Mouse (Mus musculus) brain, adult 2 months (tissue): ENCODE measurements around the gene Eif4e2.

ENCODE experiments used
- DNase-seq: peaks from one replicate; pipeline ENCODE4 v3.0.0; 2011; ENCODE audit warnings: low read depth, low spot score

The Eif4e2 gene

DNA sequence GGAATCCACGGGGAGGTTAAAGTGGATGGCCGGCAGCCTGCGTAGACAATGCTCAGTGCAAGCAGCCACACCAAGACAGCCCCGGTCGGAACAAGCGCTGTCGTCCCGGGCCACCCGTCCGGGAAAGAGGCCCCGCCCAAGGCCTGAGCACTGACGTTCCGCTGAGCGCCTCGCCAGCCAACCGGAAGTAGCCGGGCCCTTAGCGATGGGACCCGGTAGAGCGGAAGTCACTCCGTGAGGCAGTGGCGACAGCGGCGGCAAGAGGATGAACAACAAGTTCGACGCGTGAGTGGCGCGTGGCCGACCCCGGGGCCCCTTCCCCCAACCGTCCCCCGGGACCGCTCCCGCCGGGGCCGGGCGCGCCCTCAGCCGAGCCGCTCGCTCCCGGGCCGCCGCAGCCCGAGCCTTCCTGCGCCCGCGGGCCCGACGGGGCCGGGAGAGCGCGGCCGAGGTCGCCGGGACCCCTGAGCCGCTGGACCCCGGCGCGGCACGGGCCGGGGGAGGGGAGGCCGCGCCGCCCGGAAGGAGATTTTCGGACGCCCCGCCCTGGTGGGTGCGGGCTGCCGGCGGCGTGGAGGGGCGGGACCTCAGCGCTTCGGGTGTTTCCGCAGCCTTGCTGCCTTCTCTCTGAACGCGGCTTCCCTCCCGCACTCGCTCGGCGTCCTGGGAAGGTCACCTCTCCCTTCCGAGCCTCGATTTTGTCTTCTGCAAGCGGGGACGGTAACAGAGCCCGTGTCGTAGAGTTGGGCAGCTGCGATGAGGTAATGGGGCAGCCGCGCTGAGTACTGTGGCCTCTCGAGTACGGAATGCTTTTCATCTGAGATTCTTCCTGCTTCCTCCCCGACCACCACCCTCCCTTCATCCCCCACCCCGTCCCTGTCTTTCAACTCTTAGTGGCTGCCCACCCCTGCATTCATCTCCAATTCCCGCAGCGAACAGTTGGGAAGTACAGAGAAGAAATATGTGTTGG is at the start of gene Eif4e2:
Eif4e2 (plus strand) TSS at position 180 of the 970 bp plus-strand sequence.
- DNase-seq: peak; percentile 97

DNA sequence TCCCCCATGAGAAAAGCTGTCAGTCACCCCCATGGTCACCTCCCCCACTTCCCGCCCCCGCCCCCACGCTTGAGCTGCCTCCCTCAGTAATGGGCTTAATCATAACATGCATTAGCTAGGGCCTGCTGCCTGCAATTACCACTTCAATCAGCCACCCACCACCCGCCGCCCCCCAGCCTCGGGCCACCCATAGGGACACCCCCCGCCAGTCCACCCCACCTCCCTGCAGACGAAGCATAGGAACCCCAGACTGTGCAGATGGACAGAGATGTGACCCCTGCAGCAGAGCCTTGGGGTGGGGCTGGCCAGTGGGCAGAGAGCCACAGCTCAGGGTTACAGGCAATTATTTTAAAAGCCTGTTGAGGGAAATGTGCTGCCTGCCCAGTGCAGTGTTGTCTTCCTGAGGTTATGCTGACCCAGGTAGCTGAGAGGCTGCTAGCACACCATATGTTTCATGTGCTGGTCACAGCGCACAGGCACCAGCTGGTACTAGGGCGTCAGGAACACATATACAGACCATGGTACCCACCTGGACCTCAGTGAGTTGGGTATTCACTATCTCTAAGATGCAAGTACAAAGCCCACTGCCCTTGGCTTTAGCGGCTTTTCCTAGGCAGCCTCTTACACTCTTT is 49.4 kb upstream of the Eif4e2 start:
- no peak for DNase-seq

DNA sequence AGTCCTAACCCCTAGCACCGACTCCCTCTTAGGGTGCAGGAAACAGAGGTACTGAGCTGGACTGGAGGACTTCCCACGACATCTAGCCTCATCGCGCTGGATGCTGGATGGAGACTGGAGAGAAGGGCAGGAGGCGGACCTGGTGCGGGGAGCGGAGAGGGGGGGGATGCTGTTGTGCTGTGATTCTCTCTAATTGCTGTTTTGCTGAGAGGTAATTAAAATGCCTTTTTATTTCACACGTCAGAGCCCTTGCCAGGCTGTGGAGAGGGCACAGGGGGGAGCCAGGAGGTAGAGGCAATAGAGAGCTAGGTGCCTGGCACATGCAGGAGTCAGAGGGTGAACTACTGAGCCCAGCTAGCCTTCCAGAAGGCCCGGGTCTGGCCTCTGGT is 48.9 kb upstream of the Eif4e2 start:
- no peak for DNase-seq

DNA sequence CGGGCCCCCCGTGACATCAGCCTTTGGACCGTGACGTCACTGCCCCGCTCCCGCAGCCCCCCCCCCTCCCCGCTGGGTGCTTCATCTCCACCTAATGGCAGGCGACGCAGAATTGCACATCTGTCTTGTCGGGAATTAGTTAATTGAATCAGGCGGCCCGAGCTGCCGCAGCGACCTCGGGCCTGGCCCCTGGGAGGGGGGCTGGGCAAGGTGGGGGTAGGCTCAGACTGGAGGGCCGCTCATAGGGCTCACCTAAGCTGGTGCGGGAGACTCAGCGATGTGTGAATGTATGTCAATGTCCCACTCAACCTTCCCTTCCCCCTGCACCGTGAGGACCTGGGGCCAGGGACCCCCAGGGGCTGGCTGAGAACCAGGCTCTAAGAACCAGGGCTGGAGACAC is 43.3 kb upstream of the Eif4e2 start:
- DNase-seq: no peak

DNA sequence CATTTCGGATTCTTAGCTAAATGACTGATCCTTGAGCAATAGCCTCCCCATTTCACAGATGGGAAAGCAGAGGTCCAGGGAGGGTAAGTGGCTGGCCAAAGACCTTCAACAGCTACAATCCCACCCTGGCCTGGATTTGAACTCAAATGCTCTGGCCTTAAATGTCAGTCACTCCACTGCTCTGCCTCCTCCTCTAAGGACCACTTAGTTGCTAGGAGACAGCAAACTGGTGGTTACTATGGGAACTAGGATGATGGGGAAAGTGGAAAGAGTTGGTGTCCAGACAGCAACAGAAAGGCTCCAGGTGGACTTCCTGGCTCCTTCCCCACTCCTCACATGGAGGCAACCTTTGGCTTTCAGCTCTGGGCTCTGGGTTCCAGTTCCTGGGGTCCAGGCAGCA is 42.4 kb upstream of the Eif4e2 start:
- DNase-seq: peak; percentile 42

DNA sequence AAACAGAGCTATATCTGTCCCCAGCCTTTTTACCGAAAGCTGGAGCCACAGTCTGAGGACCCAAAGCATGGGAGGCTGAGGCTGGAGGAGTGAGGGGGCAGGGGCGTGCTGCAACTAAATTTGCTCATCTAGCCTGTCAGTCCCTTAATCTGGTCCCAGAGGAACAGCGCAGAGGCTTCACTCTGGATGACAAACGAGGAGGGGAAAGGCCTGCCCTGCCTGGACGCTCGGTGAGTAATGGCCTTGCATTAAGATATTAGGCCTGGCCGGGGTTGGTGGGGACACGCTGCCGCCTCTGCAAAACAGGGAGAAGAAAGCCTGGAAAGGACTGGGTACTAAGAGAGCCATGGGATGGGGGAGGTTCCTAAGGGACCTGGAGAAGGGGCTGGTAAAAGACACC is 41.4 kb upstream of the Eif4e2 start:
- DNase-seq: no peak

DNA sequence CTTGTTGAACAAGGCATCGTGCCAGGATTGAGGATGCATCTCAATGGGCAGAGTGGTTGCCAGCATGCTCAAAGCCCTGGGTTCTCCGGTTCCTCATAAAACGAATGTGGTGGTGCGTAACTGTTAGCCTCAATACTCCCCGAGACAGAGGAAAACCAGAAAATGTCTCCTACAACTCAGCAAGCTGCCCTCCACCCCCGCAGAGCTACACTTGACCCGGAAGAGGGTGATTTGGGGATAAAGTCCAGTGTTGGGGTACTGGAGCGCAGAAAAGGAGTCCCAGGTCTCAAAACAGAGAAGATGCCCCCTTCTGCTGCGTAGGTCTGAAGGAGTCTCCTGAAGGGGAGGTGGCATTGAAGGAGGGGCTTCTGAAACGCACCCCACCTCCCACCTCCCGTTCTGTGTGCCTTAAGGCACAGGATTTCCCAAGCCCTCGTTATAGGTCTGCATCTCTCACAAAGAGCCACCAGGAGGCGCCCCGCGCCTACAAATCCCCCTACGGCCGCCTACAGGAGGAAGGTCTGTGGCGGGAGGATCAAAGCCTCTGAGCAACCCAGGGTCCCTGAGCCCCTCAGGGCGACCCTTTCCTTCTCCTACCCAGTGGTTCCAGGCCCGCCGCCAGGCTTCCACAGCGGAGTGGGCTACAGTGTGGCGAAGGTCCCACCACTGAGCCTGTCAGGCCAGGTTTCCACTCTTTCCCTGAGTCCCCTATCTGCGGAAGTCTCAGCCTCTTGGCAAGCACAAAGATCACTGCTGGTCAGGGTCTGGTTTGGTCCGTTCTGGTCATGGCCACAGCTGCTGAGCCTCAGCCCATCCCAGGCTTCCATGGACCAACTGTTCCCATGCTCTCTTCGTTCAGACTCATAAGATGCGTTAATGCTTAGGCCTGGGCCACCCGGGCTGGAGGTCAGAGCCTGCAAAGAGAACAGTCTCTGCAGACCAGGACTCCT is 39.4 kb upstream of the Eif4e2 start:
- DNase-seq: peak; percentile 58

DNA sequence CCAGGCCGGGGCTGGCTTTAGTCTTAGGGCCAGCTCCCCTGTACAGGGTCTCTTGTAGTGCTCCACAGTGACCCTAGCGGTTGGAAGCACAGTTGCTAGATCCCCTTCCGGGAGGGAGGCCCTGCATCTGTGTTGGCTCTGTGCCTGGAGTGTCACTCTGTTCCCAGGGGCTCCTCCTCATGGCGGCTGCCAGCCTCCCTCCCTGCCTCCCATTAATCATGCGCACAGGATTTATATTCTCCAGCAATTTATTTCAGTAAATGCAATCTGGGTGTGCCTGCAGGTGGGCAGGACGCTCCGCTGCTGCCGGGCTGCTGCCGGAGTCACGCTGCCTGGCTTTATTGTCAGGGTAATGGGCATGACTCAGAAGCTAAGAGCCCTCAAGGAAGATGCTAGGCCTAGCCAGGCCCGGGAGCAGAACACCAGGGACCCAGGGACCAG is 37.8 kb upstream of the Eif4e2 start:
- DNase-seq: peak; percentile 85

DNA sequence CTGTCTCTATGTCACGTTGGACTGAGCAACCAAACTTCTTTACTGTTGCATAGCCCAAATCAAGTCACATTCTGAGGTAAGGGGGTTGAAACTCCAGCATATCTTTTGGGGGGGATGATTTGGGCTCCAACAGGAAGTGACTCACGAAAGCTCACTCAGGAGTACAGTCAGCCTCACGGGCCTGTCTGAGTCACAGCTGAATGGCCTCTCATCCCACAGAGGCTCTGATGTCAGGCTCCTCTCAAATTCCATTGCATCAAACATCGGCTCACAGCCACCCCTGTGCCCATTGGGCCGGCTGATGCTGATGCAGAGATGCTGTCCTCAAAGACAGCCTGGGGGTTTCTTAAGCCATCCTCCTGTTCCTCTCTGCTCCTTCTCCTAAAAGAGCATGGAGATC is 32.8 kb upstream of the Eif4e2 start:
- peak; percentile 81 for DNase-seq

DNA sequence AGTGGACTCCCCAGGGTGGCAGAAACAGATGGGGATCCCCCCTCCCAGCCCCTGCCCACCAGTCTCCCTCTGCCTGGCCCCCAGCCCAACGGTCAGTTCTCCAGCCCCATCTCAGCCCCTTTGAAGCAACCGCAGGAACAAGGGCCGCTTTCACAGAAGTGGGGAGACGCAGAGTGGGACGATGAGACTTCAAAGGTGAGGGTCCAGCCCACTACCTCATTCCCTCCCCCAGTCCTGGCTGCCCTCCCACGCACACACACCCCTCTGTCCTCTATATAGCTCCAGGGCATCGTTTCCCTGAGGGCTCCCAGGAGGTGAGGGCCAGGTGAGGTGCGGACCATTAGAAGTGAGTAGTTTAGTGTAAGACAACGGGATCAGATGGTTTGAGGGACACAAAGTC is 30.7 kb upstream of the Eif4e2 start, which contains the start of gene Prss56:
Prss56 (plus strand) TSS at position 301 of the 400 bp plus-strand sequence.
- no peak for DNase-seq

DNA sequence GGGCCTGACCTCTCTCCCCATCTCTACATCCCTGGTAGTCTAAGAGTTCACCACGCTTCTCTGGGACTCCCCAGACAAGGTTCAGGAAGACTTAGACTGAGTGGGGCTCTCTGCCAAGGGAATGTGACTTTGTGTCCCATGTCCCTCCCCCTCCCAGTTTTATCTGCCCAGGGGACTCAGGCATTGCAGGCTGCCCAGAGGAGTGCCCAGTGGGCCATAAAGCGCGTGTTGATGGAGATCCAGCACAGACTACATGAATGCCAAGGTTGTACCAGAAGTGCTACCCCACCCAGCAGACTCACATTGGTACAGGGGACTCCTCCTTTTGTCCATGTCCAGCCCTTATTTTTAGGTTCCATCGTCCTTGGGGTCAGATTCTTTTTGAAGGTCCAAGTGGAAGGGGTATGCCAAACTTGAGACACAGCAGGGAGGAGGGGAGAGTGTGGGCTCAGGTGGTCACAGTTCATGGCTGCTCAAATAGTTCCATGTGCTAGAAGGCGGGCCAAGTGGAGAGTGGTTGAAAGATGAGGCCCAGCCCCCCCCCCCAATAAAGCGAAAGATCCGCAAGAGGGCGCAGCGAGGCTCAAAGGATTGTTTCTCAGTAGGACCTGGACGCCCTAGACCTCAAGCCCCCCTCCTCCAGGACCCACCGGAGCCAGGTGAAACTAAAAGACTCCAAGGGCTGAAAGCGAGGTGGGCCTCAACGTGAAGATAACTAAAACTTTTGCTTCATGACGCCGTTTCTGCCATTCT is 29.5 kb upstream of the Eif4e2 start:
- DNase-seq: no peak

DNA sequence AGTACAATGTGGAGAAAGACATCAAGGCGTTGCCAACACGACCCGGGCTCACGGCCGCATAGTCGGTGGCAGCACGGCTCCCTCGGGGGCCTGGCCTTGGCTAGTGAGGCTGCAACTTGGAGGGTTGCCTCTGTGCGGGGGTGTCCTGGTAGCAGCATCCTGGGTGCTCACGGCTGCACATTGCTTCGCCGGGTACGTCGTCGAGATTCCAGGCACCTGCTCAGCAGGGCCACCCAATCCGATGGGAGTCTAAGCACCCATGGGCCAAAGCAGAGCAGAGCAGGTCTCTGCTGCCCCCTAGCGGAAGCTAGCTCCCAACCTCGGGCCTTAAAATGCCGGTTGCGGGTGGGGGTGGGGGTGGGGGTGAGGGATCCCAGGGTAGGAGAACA is 29.0 kb upstream of the Eif4e2 start:
- DNase-seq: peak; percentile 86

DNA sequence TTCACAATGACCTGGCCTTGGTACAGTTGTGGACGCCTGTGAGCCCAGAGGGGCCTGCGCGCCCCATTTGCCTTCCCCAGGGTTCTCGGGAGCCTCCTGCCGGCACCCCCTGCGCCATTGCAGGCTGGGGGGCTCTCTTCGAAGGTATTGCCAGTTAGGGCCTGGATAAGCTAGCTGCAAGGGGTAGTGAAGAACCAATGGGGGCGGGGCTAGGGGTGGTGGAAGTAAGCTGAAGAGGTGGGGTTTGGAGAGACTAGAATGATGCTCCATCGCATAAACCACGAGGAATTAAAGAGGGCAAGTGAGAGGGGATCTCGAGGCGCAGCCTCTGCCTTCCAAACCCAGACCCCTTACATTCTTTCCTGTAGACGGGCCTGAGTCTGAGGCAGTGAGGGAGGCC is 28.2 kb upstream of the Eif4e2 start:
- DNase-seq: no peak

DNA sequence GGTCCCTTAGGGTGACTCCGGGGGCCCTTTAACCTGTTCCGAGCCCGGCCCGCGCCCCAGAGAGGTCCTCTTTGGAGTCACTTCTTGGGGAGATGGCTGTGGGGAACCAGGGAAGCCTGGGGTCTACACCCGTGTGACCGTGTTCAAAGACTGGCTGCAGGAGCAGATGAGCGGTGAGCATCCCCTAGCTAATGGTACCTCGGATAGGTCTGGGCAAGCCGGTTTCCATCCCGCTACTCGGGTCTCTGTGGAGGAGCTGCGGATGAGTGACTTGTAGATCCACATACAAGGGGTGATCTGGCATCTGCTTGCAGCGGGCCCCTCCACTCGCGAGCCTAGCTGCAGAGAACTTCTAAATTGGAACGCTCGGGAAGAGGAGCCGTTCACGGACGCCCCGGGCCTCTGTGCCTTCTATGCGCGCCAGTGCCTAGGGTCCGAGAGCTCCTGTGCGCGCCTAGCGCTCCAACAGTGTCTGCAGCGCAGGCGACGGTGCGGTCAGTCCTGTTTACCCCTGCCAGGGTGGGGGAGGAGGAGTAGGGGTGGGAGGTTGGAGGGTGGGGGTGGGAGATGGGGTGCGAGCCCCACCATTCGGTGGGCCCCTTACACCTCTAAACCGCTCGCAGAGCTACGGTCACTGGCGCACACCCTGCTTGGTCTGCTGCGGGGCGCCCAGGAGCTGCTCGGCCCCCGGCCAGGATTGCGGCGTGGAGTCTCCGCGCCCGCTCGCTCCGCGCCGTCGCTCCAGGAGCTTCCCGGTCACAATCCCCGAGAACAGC is 27.3 kb upstream of the Eif4e2 start:
- no peak for DNase-seq

DNA sequence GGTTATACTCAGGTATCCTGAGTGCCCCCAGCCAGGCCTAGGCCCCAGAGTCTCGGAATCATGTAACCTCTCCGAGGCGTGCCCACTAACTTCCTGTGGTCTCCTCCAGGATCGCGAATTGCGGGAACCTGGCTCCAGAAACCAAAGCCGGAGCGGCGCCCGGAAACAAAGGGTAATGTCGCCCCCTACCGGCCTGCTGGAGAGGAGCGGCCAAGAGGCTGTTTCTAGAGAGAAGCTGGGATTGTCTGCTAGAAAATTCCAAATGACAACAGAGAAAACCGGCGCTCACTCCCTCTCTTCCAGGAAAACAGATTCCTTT is 26.7 kb upstream of the Eif4e2 start:
- DNase-seq: peak; percentile 83

DNA sequence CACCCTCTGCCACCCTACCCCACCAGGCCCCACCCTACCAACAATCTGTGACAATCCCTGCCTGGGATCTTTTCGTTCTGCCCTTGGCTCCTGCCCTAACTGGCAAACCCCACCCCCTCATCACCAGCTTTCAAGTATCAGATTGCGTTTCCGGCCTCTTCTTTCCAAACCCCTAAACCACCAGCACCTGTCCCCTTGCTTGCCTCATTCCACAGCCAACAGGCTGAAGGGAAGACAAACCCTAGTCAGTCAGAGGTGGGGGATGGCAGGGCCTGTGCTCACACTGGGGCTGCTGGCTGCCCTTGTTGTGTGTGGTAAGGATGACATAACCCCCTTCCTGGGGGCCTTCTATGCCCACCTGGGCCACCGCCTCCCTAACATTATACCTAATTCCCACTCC is 23.3 kb upstream of the Eif4e2 start, which contains the start of gene Chrnd:
Chrnd (plus strand) TSS at position 179 of the 400 bp plus-strand sequence.
- DNase-seq: no peak

DNA sequence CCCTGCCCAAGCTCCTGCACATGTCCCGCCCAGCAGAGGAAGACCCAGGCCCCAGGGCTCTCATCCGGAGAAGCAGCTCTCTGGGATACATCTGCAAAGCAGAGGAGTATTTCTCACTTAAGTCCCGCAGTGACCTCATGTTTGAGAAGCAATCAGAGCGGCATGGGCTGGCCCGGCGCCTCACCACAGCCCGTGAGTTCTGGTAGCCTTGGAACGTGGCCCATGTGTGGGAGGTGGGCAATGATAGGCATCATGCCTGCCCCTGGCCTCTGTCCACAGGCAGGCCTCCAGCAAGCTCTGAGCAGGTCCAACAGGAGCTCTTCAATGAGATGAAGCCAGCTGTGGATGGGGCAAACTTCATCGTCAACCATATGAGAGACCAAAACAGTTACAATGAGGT is 16.4 kb upstream of the Eif4e2 start:
- DNase-seq: no peak

DNA sequence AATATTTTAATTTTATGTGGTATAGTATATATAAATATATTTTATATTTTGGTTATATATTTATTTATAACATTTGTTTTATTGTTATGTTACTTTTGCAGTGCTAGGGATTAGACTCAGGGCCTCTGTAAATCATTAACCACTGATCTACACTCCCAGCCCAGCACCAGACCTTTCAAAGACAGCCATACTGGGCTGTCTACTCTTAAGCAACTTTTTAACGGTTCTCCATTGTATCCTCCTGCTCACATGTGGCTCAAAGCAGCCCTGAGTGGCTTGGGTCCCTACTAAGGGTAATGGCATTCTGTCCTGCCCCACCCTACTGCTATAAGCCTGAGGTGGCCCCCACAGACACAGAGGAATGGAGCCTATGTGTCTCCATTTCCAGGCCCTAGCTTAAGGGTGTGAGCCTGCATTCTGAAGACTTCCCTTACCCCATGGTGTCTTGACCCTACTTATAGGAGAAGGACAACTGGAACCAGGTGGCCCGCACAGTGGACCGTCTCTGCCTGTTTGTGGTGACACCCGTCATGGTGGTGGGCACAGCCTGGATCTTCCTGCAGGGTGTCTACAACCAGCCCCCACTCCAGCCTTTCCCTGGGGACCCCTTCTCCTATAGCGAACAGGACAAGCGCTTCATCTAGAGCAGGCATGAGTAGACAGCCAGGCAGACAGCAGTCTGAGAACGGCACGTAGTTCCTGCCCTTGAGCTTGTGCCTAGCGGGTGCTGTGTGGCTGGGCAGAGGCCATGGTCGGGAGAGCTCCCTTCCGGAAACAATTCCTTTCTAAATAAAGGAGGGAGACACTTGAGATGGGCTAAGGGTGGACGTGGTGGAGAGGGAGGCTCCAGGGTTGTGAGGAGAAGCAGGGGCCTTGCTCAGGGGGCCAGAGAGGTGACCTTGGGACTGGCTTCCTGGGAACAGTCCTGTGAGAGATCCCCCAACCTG is 15.3 kb upstream of the Eif4e2 start:
- DNase-seq: no peak

DNA sequence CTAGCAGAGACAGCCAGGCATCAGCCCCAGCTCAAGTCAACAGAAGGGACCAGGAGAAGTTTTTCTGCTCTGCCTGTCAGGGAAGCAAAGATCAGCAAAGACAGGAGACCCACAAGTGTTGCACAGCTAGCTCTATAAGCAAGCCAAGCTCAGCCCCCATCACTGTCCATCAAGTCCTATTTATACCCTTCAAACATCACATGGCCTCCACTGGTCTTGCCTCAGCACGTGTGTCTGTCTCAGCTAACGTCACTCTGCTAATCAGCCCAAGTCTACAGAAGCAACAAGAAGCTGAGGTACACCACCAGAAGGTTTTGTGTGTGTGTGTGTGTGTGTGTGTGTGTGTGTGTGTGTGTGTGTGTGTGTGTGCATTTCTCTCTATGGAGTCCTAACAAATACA is 12.9 kb upstream of the Eif4e2 start:
- DNase-seq: no peak
